Mouse (Mus musculus): ENCODE measurements around the gene Fbn1. TPM values are rescaled to one million over a fixed set of nuclear protein-coding genes. Genes with fewer than 3 reads are reported as not detected.

Fbn1 gene
- polyA plus RNA-seq, 1 experiment from 2014 or later = 12.3 TPM

DNA sequence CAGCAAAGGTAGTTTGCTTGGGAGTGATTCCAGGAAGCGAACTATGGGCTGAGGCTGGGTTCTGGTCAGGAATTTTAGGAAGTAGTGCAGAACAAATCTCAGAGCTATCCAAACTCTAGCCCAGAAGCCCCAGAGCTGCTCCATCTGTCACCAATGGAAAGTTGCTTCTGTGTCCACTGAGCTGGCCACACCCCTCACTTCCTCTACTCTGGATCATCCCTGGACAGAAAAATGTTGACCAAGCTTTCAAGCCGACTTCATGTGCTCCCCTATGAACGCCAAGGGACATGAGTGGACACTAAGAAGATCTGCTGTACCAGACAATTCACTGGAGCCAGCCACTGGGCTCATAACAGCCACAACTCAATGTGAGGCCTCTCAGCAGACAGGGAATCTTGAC, 31.6 kb downstream of the Fbn1 start:
- H3K9ac ChIP-seq (ENCODE audit: low read depth, low read length) = no peak overlapping the region
- no peaks in the 10 kb centered on the region for H3K9me3 ChIP-seq (ENCODE audit: control insufficient read depth, low read length)
- no peak overlapping the region for H3K4me2 ChIP-seq (replicated peaks; ENCODE audit: low read depth, low read length)
- 92% methylated on average over 3 of the region's 3 CpGs for WGBS
- ATAC-seq (ENCODE audit: low FRiP score) = no peak
- no peak for DNase-seq (ENCODE audit: low spot score)
- no peaks in the 10 kb centered on the region for H3K36me3 ChIP-seq (ENCODE audit: control insufficient read depth, insufficient read depth, low read length)
- H3K4me1 ChIP-seq (replicated peaks; ENCODE audit: control insufficient read depth, insufficient read depth, low read length) = no peaks in the 10 kb centered on the region
- H3K27me3 ChIP-seq (ENCODE audit: control insufficient read depth, insufficient read depth, low read length) = no peaks in the 10 kb centered on the region
- no peak overlapping the region for H3K27ac ChIP-seq (ENCODE audit: low read depth, low read length)
- no peak overlapping the region for H3K4me3 ChIP-seq (ENCODE audit: low read depth, low read length)

- no peaks in the 10 kb centered on the region for H3K4me1 ChIP-seq (replicated peaks; ENCODE audit: control insufficient read depth, insufficient read depth, low read length)
- no peak for DNase-seq (ENCODE audit: low spot score)
- no peaks in the 10 kb centered on the region for H3K27me3 ChIP-seq (ENCODE audit: control insufficient read depth, insufficient read depth, low read length)
- H3K36me3 ChIP-seq (ENCODE audit: control insufficient read depth, insufficient read depth, low read length) = no peaks in the 10 kb centered on the region
- whole genome bisulfite sequencing = 80% methylated on average over 5 of the region's 5 CpGs
- no peak overlapping the region for H3K27ac ChIP-seq (ENCODE audit: low read depth, low read length)
- no peak overlapping the region for H3K4me2 ChIP-seq (replicated peaks; ENCODE audit: low read depth, low read length)
- ATAC-seq (ENCODE audit: low FRiP score) = no peak
- no peak overlapping the region for H3K9ac ChIP-seq (ENCODE audit: low read depth, low read length)
- H3K4me3 ChIP-seq (ENCODE audit: low read depth, low read length) = no peak overlapping the region
- no peaks in the 10 kb centered on the region for H3K9me3 ChIP-seq (ENCODE audit: control insufficient read depth, low read length)
These were observed 33.1 kb downstream of the Fbn1 start for GRCm38 (mm10) chr2:125474690-125475089.

DNA sequence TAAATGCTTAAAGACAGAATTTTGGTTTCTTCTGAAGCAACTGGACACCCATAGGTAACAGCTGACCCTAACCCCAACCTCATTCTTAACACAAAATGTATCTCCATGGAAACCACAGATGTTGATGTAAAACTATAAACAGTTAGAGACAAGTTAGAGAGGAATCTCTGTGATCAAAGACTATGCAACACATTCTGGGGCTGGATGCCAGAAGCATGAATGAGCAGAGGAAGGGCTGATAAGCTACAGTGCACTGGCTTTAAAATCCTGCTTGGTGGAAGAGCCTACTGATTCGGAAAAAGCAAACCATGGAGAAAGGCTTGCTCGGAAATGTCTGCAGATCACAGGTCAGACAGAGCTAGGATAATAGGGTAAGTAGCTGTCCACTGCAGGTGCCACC, 34.6 kb downstream of the Fbn1 start:
- Histone ChIP-seq H3K9ac (ENCODE audit: low read depth, low read length) (no peak overlapping the region), H3K36me3 (ENCODE audit: control insufficient read depth, insufficient read depth, low read length) (no peaks in the 10 kb centered on the region), H3K4me1 (replicated peaks; ENCODE audit: control insufficient read depth, insufficient read depth, low read length) (no peaks in the 10 kb centered on the region), H3K4me3 (ENCODE audit: low read depth, low read length) (no peak overlapping the region), H3K9me3 (ENCODE audit: control insufficient read depth, low read length) (no peaks in the 10 kb centered on the region), H3K27ac (ENCODE audit: low read depth, low read length) (no peak overlapping the region), H3K27me3 (ENCODE audit: control insufficient read depth, insufficient read depth, low read length) (no peaks in the 10 kb centered on the region), H3K4me2 (replicated peaks; ENCODE audit: low read depth, low read length) (no peak overlapping the region)
- 96% methylated on average over 2 of the region's 2 CpGs for WGBS
- no peak for DNase-seq (ENCODE audit: low spot score)
- ATAC-seq (ENCODE audit: low FRiP score) = no peak

GRCm38 (mm10) chr2:125471721-125472120, 36.1 kb downstream of the Fbn1 start:
- WGBS = 84% methylated on average over 4 of the region's 4 CpGs
- ATAC-seq (ENCODE audit: low FRiP score) (no peak), DNase-seq (ENCODE audit: low spot score) (no peak)
- Histone ChIP-seq H3K27ac (ENCODE audit: low read depth, low read length) (no peak overlapping the region), H3K27me3 (ENCODE audit: control insufficient read depth, insufficient read depth, low read length) (no peaks in the 10 kb centered on the region), H3K36me3 (ENCODE audit: control insufficient read depth, insufficient read depth, low read length) (no peaks in the 10 kb centered on the region), H3K9me3 (ENCODE audit: control insufficient read depth, low read length) (no peaks in the 10 kb centered on the region), H3K9ac (ENCODE audit: low read depth, low read length) (no peak overlapping the region), H3K4me3 (ENCODE audit: low read depth, low read length) (no peak overlapping the region), H3K4me1 (replicated peaks; ENCODE audit: control insufficient read depth, insufficient read depth, low read length) (no peaks in the 10 kb centered on the region), H3K4me2 (replicated peaks; ENCODE audit: low read depth, low read length) (no peak overlapping the region)

- Histone ChIP-seq H3K4me3 (ENCODE audit: low read depth, low read length) (no peak overlapping the region), H3K4me2 (replicated peaks; ENCODE audit: low read depth, low read length) (no peak overlapping the region), H3K36me3 (ENCODE audit: control insufficient read depth, insufficient read depth, low read length) (no peaks in the 10 kb centered on the region), H3K9ac (ENCODE audit: low read depth, low read length) (no peak overlapping the region), H3K4me1 (replicated peaks; ENCODE audit: control insufficient read depth, insufficient read depth, low read length) (no peaks in the 10 kb centered on the region), H3K27ac (ENCODE audit: low read depth, low read length) (no peak overlapping the region), H3K9me3 (ENCODE audit: control insufficient read depth, low read length) (no peaks in the 10 kb centered on the region), H3K27me3 (ENCODE audit: control insufficient read depth, insufficient read depth, low read length) (no peaks in the 10 kb centered on the region)
- DNase-seq (ENCODE audit: low spot score) (peak; percentile 15), ATAC-seq (ENCODE audit: low FRiP score) (no peak)
- WGBS = 82% methylated on average over 8 of the region's 8 CpGs
These were observed 37.1 kb downstream of the Fbn1 start for GRCm38 (mm10) chr2:125470553-125471295.

- Histone ChIP-seq H3K27me3 (ENCODE audit: control insufficient read depth, insufficient read depth, low read length) (no peaks in the 10 kb centered on the region), H3K9me3 (ENCODE audit: control insufficient read depth, low read length) (no peaks in the 10 kb centered on the region), H3K27ac (ENCODE audit: low read depth, low read length) (no peak overlapping the region), H3K9ac (ENCODE audit: low read depth, low read length) (no peak overlapping the region), H3K4me2 (replicated peaks; ENCODE audit: low read depth, low read length) (no peak overlapping the region), H3K36me3 (ENCODE audit: control insufficient read depth, insufficient read depth, low read length) (no peaks in the 10 kb centered on the region), H3K4me3 (ENCODE audit: low read depth, low read length) (no peak overlapping the region), H3K4me1 (replicated peaks; ENCODE audit: control insufficient read depth, insufficient read depth, low read length) (no peaks in the 10 kb centered on the region)
- DNase-seq (ENCODE audit: low spot score) (no peak), ATAC-seq (ENCODE audit: low FRiP score) (no peak)
- WGBS = 83% methylated on average over 6 of the region's 6 CpGs
These were observed 43.8 kb downstream of the Fbn1 start for GRCm38 (mm10) chr2:125464036-125464435.

DNA sequence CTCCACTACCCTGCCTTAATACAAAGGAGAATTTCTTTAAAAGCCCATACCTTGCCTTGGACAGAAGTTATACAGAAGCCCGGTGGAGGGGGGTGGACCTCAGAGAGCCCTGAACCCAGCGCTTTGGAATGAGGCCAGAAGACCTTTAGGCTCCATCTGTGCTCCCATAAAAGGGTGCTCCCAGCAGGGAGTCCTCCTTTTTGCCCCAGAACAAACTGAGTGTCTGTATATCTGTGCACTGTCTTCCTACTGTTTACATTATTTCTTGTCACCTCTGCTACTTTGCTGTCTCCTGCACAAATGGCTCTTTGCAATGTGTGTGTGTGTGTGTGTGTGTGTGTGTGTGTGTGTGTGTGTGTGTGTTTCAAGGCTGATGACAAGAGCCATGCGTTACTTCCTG, 48.7 kb downstream of the Fbn1 start:
- 84% methylated on average over 3 of the region's 3 CpGs for WGBS
- Histone ChIP-seq H3K4me1 (replicated peaks; ENCODE audit: control insufficient read depth, insufficient read depth, low read length) (no peaks in the 10 kb centered on the region), H3K36me3 (ENCODE audit: control insufficient read depth, insufficient read depth, low read length) (no peaks in the 10 kb centered on the region), H3K27me3 (ENCODE audit: control insufficient read depth, insufficient read depth, low read length) (no peaks in the 10 kb centered on the region), H3K27ac (ENCODE audit: low read depth, low read length) (no peak overlapping the region), H3K4me2 (replicated peaks; ENCODE audit: low read depth, low read length) (no peak overlapping the region), H3K9ac (ENCODE audit: low read depth, low read length) (no peak overlapping the region), H3K4me3 (ENCODE audit: low read depth, low read length) (no peak overlapping the region), H3K9me3 (ENCODE audit: control insufficient read depth, low read length) (no peaks in the 10 kb centered on the region)
- DNase-seq (ENCODE audit: low spot score) = no peak
- no peak for ATAC-seq (ENCODE audit: low FRiP score)

- no peaks in the 10 kb centered on the region for H3K9me3 ChIP-seq (ENCODE audit: control insufficient read depth, low read length)
- 86% methylated on average over 15 of the region's 15 CpGs for WGBS
These were observed 51.6 kb downstream of the Fbn1 start for GRCm38 (mm10) chr2:125456059-125456789.

GRCm38 (mm10) chr2:125454781-125455180, 53.0 kb downstream of the Fbn1 start:
- Histone ChIP-seq H3K9me3 (ENCODE audit: control insufficient read depth, low read length) (no peaks in the 10 kb centered on the region), H3K4me1 (replicated peaks; ENCODE audit: control insufficient read depth, insufficient read depth, low read length) (no peaks in the 10 kb centered on the region), H3K27me3 (ENCODE audit: control insufficient read depth, insufficient read depth, low read length) (no peaks in the 10 kb centered on the region), H3K4me3 (ENCODE audit: low read depth, low read length) (no peak overlapping the region), H3K27ac (ENCODE audit: low read depth, low read length) (no peak overlapping the region), H3K9ac (ENCODE audit: low read depth, low read length) (no peak overlapping the region), H3K36me3 (ENCODE audit: control insufficient read depth, insufficient read depth, low read length) (no peaks in the 10 kb centered on the region), H3K4me2 (replicated peaks; ENCODE audit: low read depth, low read length) (no peak overlapping the region)
- DNase-seq (ENCODE audit: low spot score) = no peak
- 84% methylated on average over 5 of the region's 5 CpGs for whole genome bisulfite sequencing
- ATAC-seq (ENCODE audit: low FRiP score) = no peak

More at GRCm38 (mm10) chr2:125456059-125456789, 51.6 kb downstream of the Fbn1 start:
- Histone ChIP-seq H3K4me3 (ENCODE audit: low read depth, low read length) (no peak overlapping the region), H3K27me3 (ENCODE audit: control insufficient read depth, insufficient read depth, low read length) (no peaks in the 10 kb centered on the region), H3K4me1 (replicated peaks; ENCODE audit: control insufficient read depth, insufficient read depth, low read length) (no peaks in the 10 kb centered on the region), H3K36me3 (ENCODE audit: control insufficient read depth, insufficient read depth, low read length) (no peaks in the 10 kb centered on the region), H3K9ac (ENCODE audit: low read depth, low read length) (no peak overlapping the region), H3K4me2 (replicated peaks; ENCODE audit: low read depth, low read length) (no peak overlapping the region), H3K27ac (ENCODE audit: low read depth, low read length) (no peak overlapping the region)
- DNase-seq (ENCODE audit: low spot score) (no peak), ATAC-seq (ENCODE audit: low FRiP score) (no peak)

Data from hindbrain, embryonic 11.5 days (tissue).